21 mouse cellular contexts compared by ENCODE assay signal in the genomic region with DNA sequence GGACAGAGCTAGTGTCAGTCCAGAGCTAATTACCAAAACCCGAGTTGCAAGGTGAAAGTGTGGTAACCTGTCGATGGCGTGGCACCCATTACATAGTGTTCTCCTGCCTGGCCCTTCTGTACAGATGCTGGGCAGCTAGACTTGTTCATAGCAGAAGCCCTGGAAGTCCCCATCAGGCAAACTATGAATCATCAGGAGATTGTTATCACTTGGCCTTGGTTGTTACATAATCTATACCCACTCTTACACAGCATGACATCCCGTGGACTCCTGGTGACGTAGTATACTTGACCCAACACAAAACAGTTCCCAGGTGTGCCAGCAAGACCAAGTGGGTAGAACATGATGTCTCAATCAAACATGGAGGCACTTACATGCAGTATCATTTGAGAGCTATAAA.
DNase-seq lines count a peak whose midpoint lies in the region; ATAC-seq and TF ChIP-seq lines count a peak whose summit lies in the region.
"Had no signal": no experiment of that assay in that cellular context is flagged by ENCODE, and none has a peak within 500 bp of the region (broad histone marks: within the 10 kb centered on the region; RNA-seq: fewer than 3 reads in every experiment).

No protein-coding gene starts in this region.

- peak overlapping the region; percentile 48; the same call in 1 of the 2 replicates for H3K27ac ChIP-seq in layer of hippocampus, adult 2 months
- H3K27ac ChIP-seq: embryonic facial prominence, embryonic 10.5 days; forebrain, embryonic 13.5 days; heart, adult 2 months; heart, embryonic 15.5 days; hindbrain, embryonic 13.5 days; hindbrain, postnatal 0 days had no signal

- TF ChIP-seq CTCF in layer of hippocampus, adult 2 months (conservative IDR thresholded peaks at IDR 0.05), result no peak

- no peak overlapping the region for H3K4me3 ChIP-seq in layer of hippocampus, adult 2 months
- H3K4me3 ChIP-seq: embryonic facial prominence, embryonic 10.5 days; forebrain, embryonic 13.5 days; heart, adult 2 months; heart, embryonic 15.5 days; hindbrain, embryonic 13.5 days had no signal

- ATAC-seq in megakaryocyte, adult 5-6 weeks (ENCODE audit: poor library complexity, severe bottlenecking), result no peak
- ATAC-seq: CD4-positive, CD25-positive, alpha-beta regulatory T cell, adult 4 months; forebrain, embryonic 13.5 days; forebrain, postnatal 0 days; hindbrain, postnatal 0 days had no signal

- DNase-seq in adrenal gland, postnatal 14 days, result peak; percentile 36
- DNase-seq in adrenal gland, postnatal 25 days, result no peak
- no peak for DNase-seq in layer of hippocampus, adult 2 months (ENCODE audit: low spot score in 2 of 2)
- DNase-seq in layer of hippocampus, adult 8-10 months (ENCODE audit: low spot score in 2 of 2), result no peak
- peak; percentile 18 for DNase-seq in NIH3T3 (ENCODE audit: low read depth)
- DNase-seq: B cell, adult 2 months; cerebellum, adult 11 months; cerebellum, adult 9-11 months; cerebellum, postnatal 36 days; forebrain, postnatal 0 days; gastrocnemius, postnatal 14 days; heart, adult 2 months; heart, postnatal 14 days; kidney, adult 11 months had no signal

Comparison
In these comparisons a context has a peak if more than half of its experiments do, and no peak if none do; other contexts are left out.
1. DNase-seq: peak in adrenal gland, postnatal 14 days (single experiment) and NIH3T3 (single experiment); none in adrenal gland, postnatal 25 days (single experiment), layer of hippocampus, adult 2 months (0 of 2) and layer of hippocampus, adult 8-10 months (0 of 2).